Mouse (Mus musculus) forebrain, embryonic 14.5 days (tissue): ENCODE data around the gene Ttc6. TPM values are rescaled to one million over a fixed set of nuclear protein-coding genes. Genes with fewer than 3 reads are reported as not detected.

ENCODE experiments used
- ATAC-seq: fragments of 200-750 bp; cut with Nextera tagmentation; 2 replicates; pipeline ENCODE4 v1.8.0; 2017; ENCODE audit warnings: mild to moderate bottlenecking, moderate library complexity
- DNase-seq: peaks from one replicate; pipeline ENCODE4 v3.0.0-alpha.2; 2015; ENCODE audit warnings: low spot score
- H3K27ac ChIP-seq: fragments of 300-500 bp; sonication (generic); 2 replicates; pipeline ENCODE4 v1.5.1; 2014; ENCODE audit warnings: low read depth, mild to moderate bottlenecking, control low read depth, low read length, moderate library complexity
- H3K27me3 ChIP-seq: fragments of 300-500 bp; sonication (generic); replicated peaks from 2 replicates; pipeline ENCODE4 v1.6.1; 2014; ENCODE audit warnings: low read length, control low read depth, mixed read lengths; ENCODE audit not compliant: control insufficient read depth, insufficient read depth
- H3K36me3 ChIP-seq: fragments of 300-500 bp; sonication (generic); 2 replicates; pipeline ENCODE4 v1.6.1; 2014; ENCODE audit warnings: low read length, control low read depth; ENCODE audit not compliant: control insufficient read depth, insufficient read depth
- H3K4me1 ChIP-seq: fragments of 300-500 bp; sonication (generic); 2 replicates; pipeline ENCODE4 v1.6.1; 2014; ENCODE audit warnings: antibody characterized with exemption, low read length, control low read depth; ENCODE audit not compliant: control insufficient read depth, insufficient read depth
- H3K4me2 ChIP-seq: fragments of 300-500 bp; sonication (generic); 2 replicates; pipeline ENCODE4 v1.6.1; 2014; ENCODE audit warnings: mild to moderate bottlenecking, control low read depth, low read length
- H3K4me3 ChIP-seq: fragments of 300-500 bp; sonication (generic); 2 replicates; pipeline ENCODE4 v1.5.1; 2014; ENCODE audit warnings: low read depth, low read length, control low read depth
- H3K9ac ChIP-seq: fragments of 300-500 bp; sonication (generic); 2 replicates; pipeline ENCODE4 v1.6.1; 2014; ENCODE audit warnings: mild to moderate bottlenecking, low read length, control low read depth, moderate library complexity
- H3K9me3 ChIP-seq: fragments of 300-500 bp; sonication (generic); replicated peaks from 2 replicates; pipeline ENCODE4 v1.6.1; 2016; ENCODE audit warnings: low read length, control low read depth, mixed read lengths; ENCODE audit not compliant: control insufficient read depth
- WGBS: fragments of 180-500 bp; shearing (Covaris S2); extraction: QIAGEN DNeasy Blood & Tissue Kit; methylation state at CpG from one replicate; pipeline ENCODE4 v1.1.7; 2014; 5-methylcytosine and 5-hydroxymethylcytosine counted together
- polyA plus RNA-seq: library from polyadenylated mRNA; unstranded; fragments of >200 nt; fragmentation: Nextera tagmentation; extraction: Ambion mirVana; gene quantifications from 2 replicates; pipeline ENCODE4 v1.2.1, GENCODE M21; 2014

The Ttc6 gene
- polyA plus RNA-seq, 1 experiment from 2014 or later: 0.24 TPM

GRCm38 (mm10) chr12:57543627-57543991, 20.3 kb upstream of the Ttc6 start:
- DNase-seq (no peak), ATAC-seq (no peak)
- no peak overlapping the region for H3K4me3 ChIP-seq
- no peak overlapping the region for H3K4me2 ChIP-seq
- H3K4me1 ChIP-seq: peaks cover 7% of the 10 kb centered on the region; the same call in 1 of the 2 replicates
- H3K9ac ChIP-seq: no peak overlapping the region
- 3% methylated on average over 10 of the region's 10 CpGs for WGBS
- H3K9me3 ChIP-seq: no peaks in the 10 kb centered on the region
- peaks cover 93% of the 10 kb centered on the region for H3K27me3 ChIP-seq
- H3K27ac ChIP-seq: no peak overlapping the region
- H3K36me3 ChIP-seq: no peaks in the 10 kb centered on the region

GRCm38 (mm10) chr12:57544641-57545370, 19.1 kb upstream of the Ttc6 start:
- WGBS: 1% methylated on average over 31 of the region's 31 CpGs
- Histone ChIP-seq H3K36me3 (no peaks in the 10 kb centered on the region), H3K9ac (peak overlapping the region; percentile 41; the same call in 1 of the 2 replicates), H3K4me1 (peaks cover 6% of the 10 kb centered on the region; the same call in 1 of the 2 replicates), H3K4me2 (peak overlapping the region; percentile 79), H3K9me3 (no peaks in the 10 kb centered on the region), H3K27me3 (peaks cover 94% of the 10 kb centered on the region), H3K4me3 (peak overlapping the region; percentile 36), H3K27ac (no peak overlapping the region)
- DNase-seq (peak; percentile 84), ATAC-seq (peak; percentile 45)

- Histone ChIP-seq H3K9me3 (no peaks in the 10 kb centered on the region), H3K4me1 (peaks cover 6% of the 10 kb centered on the region; the same call in 1 of the 2 replicates), H3K27me3 (peaks cover 98% of the 10 kb centered on the region), H3K36me3 (no peaks in the 10 kb centered on the region), H3K4me3 (peak overlapping the region; percentile 36), H3K4me2 (peak overlapping the region; percentile 79), H3K9ac (peak overlapping the region; percentile 41), H3K27ac (0 out of 2 replicates have a peak overlapping the region, but pooled peaks have one; percentile 21)
- peak; percentile 56 for ATAC-seq
- WGBS: under 1% methylated on average over 79 of the region's 106 CpGs
- peak; percentile 36 for DNase-seq
These were observed 18.3 kb upstream of the Ttc6 start for GRCm38 (mm10) chr12:57545371-57546241.

- Histone ChIP-seq H3K9me3 (no peaks in the 10 kb centered on the region), H3K9ac (peak within 1 kb of the TSS; percentile 41; the same call in 1 of the 2 replicates), H3K36me3 (no peaks in the 10 kb centered on the region), H3K4me1 (peaks cover 6% of the 10 kb centered on the region; the same call in 1 of the 2 replicates), H3K27me3 (peaks cover 98% of the 10 kb centered on the region), H3K4me3 (peak within 1 kb of the TSS; percentile 36), H3K4me2 (peak within 1 kb of the TSS; percentile 79), H3K27ac (0 out of 2 replicates have a peak within 1 kb of the TSS, but pooled peaks have one; percentile 21)
- no peak for ATAC-seq
- WGBS: 1% methylated on average over 32 of the region's 32 CpGs
- peak; percentile 14 for DNase-seq
These were observed 17.3 kb upstream of the Ttc6 start, which contains the start of gene Foxa1 for GRCm38 (mm10) chr12:57546415-57547201. Foxa1 (minus strand) TSS chr12:57546916.

- Histone ChIP-seq H3K27me3 (peaks cover 98% of the 10 kb centered on the region), H3K4me1 (0 out of 2 replicates have a peak, but pooled peaks cover 2% of the 10 kb centered on the region), H3K9me3 (no peaks in the 10 kb centered on the region), H3K36me3 (no peaks in the 10 kb centered on the region), H3K4me2 (no peak overlapping the region), H3K4me3 (no peak overlapping the region), H3K9ac (no peak overlapping the region), H3K27ac (no peak overlapping the region)
- DNase-seq (peak; percentile 11), ATAC-seq (no peak)
- WGBS: under 1% methylated on average over 9 of the region's 9 CpGs
These were observed 16.0 kb upstream of the Ttc6 start for GRCm38 (mm10) chr12:57547890-57548289.

- Histone ChIP-seq H3K27me3 (peaks cover 98% of the 10 kb centered on the region), H3K36me3 (no peaks in the 10 kb centered on the region), H3K4me2 (no peak overlapping the region), H3K9ac (no peak overlapping the region), H3K4me1 (0 out of 2 replicates have a peak, but pooled peaks cover 2% of the 10 kb centered on the region), H3K9me3 (no peaks in the 10 kb centered on the region), H3K27ac (no peak overlapping the region), H3K4me3 (no peak overlapping the region)
- DNase-seq: peak; percentile 48
- 0% methylated on average over 20 of the region's 20 CpGs for WGBS
- ATAC-seq: no peak
These were observed 15.4 kb upstream of the Ttc6 start for GRCm38 (mm10) chr12:57548352-57548980.

- Histone ChIP-seq H3K4me2 (no peak overlapping the region), H3K4me1 (0 out of 2 replicates have a peak, but pooled peaks cover 2% of the 10 kb centered on the region)
These were observed 14.8 kb upstream of the Ttc6 start for GRCm38 (mm10) chr12:57548981-57549666.

More at GRCm38 (mm10) chr12:57548981-57549666, 14.8 kb upstream of the Ttc6 start:
- Histone ChIP-seq H3K27me3 (peaks cover 98% of the 10 kb centered on the region), H3K36me3 (no peaks in the 10 kb centered on the region), H3K9ac (no peak overlapping the region), H3K9me3 (no peaks in the 10 kb centered on the region), H3K27ac (no peak overlapping the region), H3K4me3 (no peak overlapping the region)
- 2% methylated on average over 25 of the region's 25 CpGs for WGBS
- DNase-seq: no peak
- no peak for ATAC-seq
